Mouse (Mus musculus) liver, embryonic 14.5 days (tissue): ENCODE measurements around the gene Mrps34. TPM values are rescaled to one million over a fixed set of nuclear protein-coding genes. Genes with fewer than 3 reads are reported as not detected.
"Not testable (repeated sequence)": the region's sequence is repeated elsewhere in the genome, so short reads cannot be mapped to it uniquely, and the experiment has no call there.

Experiments used
- ATAC-seq: fragments of 200-750 bp; cut with Nextera tagmentation; 2 replicates; pipeline ENCODE4 v1.8.0; 2017; ENCODE audit warnings: moderate number of reproducible peaks, mild to moderate bottlenecking, moderate library complexity; ENCODE audit not compliant: insufficient read depth
- DNase-seq, 3 experiments: peaks; one replicate each; pipeline ENCODE4 v3.0.0-alpha.2; 2012 to 2013; ENCODE audit warnings: low read depth in 3 of 3, low spot score in 3 of 3
- H3K27ac ChIP-seq: fragments of 300-500 bp; sonication (generic); 2 replicates; pipeline ENCODE4 v1.5.1; 2014; ENCODE audit warnings: moderate library complexity, mild to moderate bottlenecking, control low read depth, inconsistent platforms
- H3K27me3 ChIP-seq: fragments of 300-500 bp; sonication (generic); 2 replicates; pipeline ENCODE4 v1.6.1; 2014; ENCODE audit warnings: mild to moderate bottlenecking, low read length, moderate library complexity; ENCODE audit not compliant: control insufficient read depth, insufficient read depth
- H3K36me3 ChIP-seq: fragments of 300-500 bp; sonication (generic); replicated peaks from 2 replicates; pipeline ENCODE4 v1.6.1; 2014; ENCODE audit warnings: low read depth; ENCODE audit not compliant: control insufficient read depth, insufficient read depth
- H3K4me1 ChIP-seq, 2 experiments: fragments of 200-500 bp in 1 of 2; fragments of 300-500 bp in 1 of 2; sonication (generic) in 1 of 2; replicated peaks; 2 replicates each; pipeline ENCODE4 v1.6.1; 2012 to 2014; ENCODE audit warnings: antibody characterized with exemption in 1 of 2, inconsistent platforms in 1 of 2, low read length in 1 of 2; ENCODE audit not compliant: control insufficient read depth in 2 of 2, insufficient read depth in 2 of 2
- H3K4me2 ChIP-seq: fragments of 300-500 bp; sonication (generic); 2 replicates; pipeline ENCODE4 v1.6.1; 2014; ENCODE audit warnings: low read depth, mild to moderate bottlenecking, control low read depth, moderate library complexity
- H3K4me3 ChIP-seq, 2 experiments: fragments of 200-500 bp in 1 of 2; fragments of 300-500 bp in 1 of 2; sonication (generic) in 1 of 2; 2 replicates each; pipeline ENCODE4 v1.5.1; 2012 to 2014; ENCODE audit warnings: low read depth in 2 of 2, low read length in 2 of 2, mild to moderate bottlenecking in 2 of 2, control low read depth in 1 of 2, inconsistent platforms in 1 of 2, moderate library complexity in 1 of 2; ENCODE audit not compliant: insufficient read depth in 1 of 2
- H3K9ac ChIP-seq: fragments of 300-500 bp; sonication (generic); replicated peaks from 2 replicates; pipeline ENCODE4 v1.6.1; 2014; ENCODE audit warnings: mild to moderate bottlenecking, control low read depth, moderate library complexity
- H3K9me3 ChIP-seq: fragments of 300-500 bp; sonication (generic); 2 replicates; pipeline ENCODE4 v1.6.1; 2016; ENCODE audit warnings: low read length, mixed read lengths; ENCODE audit not compliant: control insufficient read depth
- CTCF ChIP-seq: IDR thresholded peaks from 2 replicates; pipeline ENCODE4 v1.5.1; 2016; ENCODE audit warnings: antibody characterized with exemption, low read depth, control low read depth
- EP300 ChIP-seq: IDR thresholded peaks from 2 replicates; pipeline ENCODE4 v1.6.1; 2016; ENCODE audit warnings: antibody characterized with exemption, low read depth
- WGBS: fragments of 180-500 bp; shearing (Covaris S2); extraction: QIAGEN DNeasy Blood & Tissue Kit; methylation state at CpG from one replicate; pipeline ENCODE4 v1.1.7; 2014; ENCODE audit not compliant: insufficient replicate concordance; 5-methylcytosine and 5-hydroxymethylcytosine counted together
- polyA plus RNA-seq, 2 experiments: library from polyadenylated mRNA; depleted of rRNA in 1 of 2; stranded (reverse) in 1 of 2; unstranded in 1 of 2; fragments of >200 nt; fragmentation: Nextera tagmentation in 1 of 2; extraction: Ambion mirVana in 1 of 2; gene quantifications; 2 replicates each; pipeline versions ENCODE4 v1.2.1 to v1.2.3; 2012 to 2014

Mrps34 gene
- polyA plus RNA-seq, 2 experiments = 43.5 to 49.2 TPM

- TF ChIP-seq CTCF (peak; percentile 82), EP300 (no peak)
- DNase-seq (peak; percentile 88 to 92 (median 89)), ATAC-seq (peak; percentile 97)
- Histone ChIP-seq H3K4me3 (peak within 1 kb of the TSS; percentile 68 to 97), H3K9me3 (no peaks in the 10 kb centered on the region), H3K36me3 (peaks cover 10% of the 10 kb centered on the region), H3K27ac (peak within 1 kb of the TSS; percentile 80), H3K4me2 (peak within 1 kb of the TSS; percentile 95), H3K27me3 (no peaks in the 10 kb centered on the region), H3K4me1 (peaks cover 24 to 25% of the 10 kb centered on the region in 2 experiments), H3K9ac (peak within 1 kb of the TSS; percentile 96)
- WGBS = under 1% methylated on average over 78 of the region's 78 CpGs
These were observed 41.6 kb downstream of the Mrps34 start, which contains the start of gene Mapk8ip3 for GRCm38 (mm10) chr17:24936259-24937237. Gene Mapk8ip3, minus strand, starts transcription at chr17:24936977.

- H3K9me3 ChIP-seq = no peaks in the 10 kb centered on the region
- H3K4me2 ChIP-seq = peak overlapping the region; percentile 95
- TF ChIP-seq EP300 (no peak), CTCF (peak; percentile 34; the same call in 1 of the 2 replicates)
- no peaks in the 10 kb centered on the region for H3K27me3 ChIP-seq
- peak overlapping the region; percentile 96 for H3K9ac ChIP-seq
- ATAC-seq = no peak
- peak overlapping the region; percentile 79 for H3K27ac ChIP-seq
- H3K4me3 ChIP-seq = peak overlapping the region; percentile 68 to 97
- DNase-seq = no peak
- WGBS = 42% methylated on average over 6 of the region's 6 CpGs
- H3K4me1 ChIP-seq = peaks cover 24 to 25% of the 10 kb centered on the region in 2 experiments
- H3K36me3 ChIP-seq = peaks cover 7% of the 10 kb centered on the region
These were observed 42.4 kb downstream of the Mrps34 start for GRCm38 (mm10) chr17:24937266-24937665.

DNA sequence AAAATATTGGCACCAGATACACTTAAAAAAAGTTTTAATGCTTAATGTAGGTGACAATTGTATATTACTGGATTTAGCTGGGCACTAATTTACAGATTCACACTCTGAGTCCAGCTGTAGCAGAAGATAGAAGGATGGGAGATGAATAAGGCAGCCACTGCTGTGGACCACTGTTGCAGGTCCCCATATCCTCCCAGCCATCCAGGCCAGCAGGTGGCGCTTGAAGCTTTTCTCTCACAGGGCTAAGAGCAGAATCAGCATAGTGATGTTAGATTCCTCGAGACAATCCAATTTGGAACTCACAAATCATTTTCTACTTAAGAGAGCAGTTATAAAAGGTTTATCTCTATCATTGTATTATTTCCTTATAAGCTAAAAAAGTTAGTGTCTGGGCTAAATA, 47.5 kb downstream of the Mrps34 start:
- ATAC-seq = 0 out of 2 replicates have a peak, but pooled peaks have one; percentile 48

GRCm38 (mm10) chr17:24943036-24943435, 48.1 kb downstream of the Mrps34 start:
- Histone ChIP-seq H3K36me3 (peaks cover 21% of the 10 kb centered on the region), H3K4me2 (no peak overlapping the region), H3K4me3 (no peak overlapping the region), H3K9me3 (no peaks in the 10 kb centered on the region), H3K4me1 (no peaks in the 10 kb centered on the region), H3K27me3 (no peaks in the 10 kb centered on the region), H3K9ac (no peak overlapping the region), H3K27ac (no peak overlapping the region)
- ATAC-seq (no peak), DNase-seq (no peak)
- TF ChIP-seq EP300 (no peak), CTCF (no peak)
- WGBS = 84% methylated on average over 7 of the region's 7 CpGs

More for the DNA sequence above, 47.5 kb downstream of the Mrps34 start:
- not testable (repeated sequence) for H3K4me1 ChIP-seq, H3K9ac ChIP-seq, DNase-seq, H3K4me2 ChIP-seq, H3K27ac ChIP-seq, H3K4me3 ChIP-seq, H3K9me3 ChIP-seq, H3K27me3 ChIP-seq
- WGBS = 14% methylated on average over 2 of the region's 2 CpGs
- H3K36me3 ChIP-seq = peaks cover 17% of the 10 kb centered on the region
- peak; percentile 83 for TF ChIP-seq CTCF

DNA sequence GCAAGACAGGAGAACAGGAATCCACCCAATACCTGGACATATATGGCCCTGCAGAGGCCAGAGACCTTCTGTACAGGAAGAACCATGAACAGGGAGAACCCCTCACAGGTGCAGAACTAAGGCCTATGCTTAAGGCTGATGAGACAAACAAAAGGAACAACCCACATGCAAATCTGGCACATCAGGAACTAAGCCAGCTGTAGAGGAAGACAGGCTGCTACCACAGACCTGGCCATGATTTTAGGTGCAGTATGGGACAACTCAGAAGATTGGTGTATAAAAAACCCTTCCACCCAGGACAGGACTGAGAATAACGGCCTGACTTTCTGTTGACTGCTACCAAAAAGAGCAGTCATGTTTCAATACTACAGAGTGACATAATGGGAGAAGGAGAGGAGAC, 48.7 kb downstream of the Mrps34 start:
- DNase-seq, H3K4me1 ChIP-seq, H3K4me2 ChIP-seq, H3K4me3 ChIP-seq, H3K27ac ChIP-seq, H3K9ac ChIP-seq, H3K9me3 ChIP-seq, ATAC-seq, H3K27me3 ChIP-seq: not testable (repeated sequence)
- WGBS = 78% methylated on average over 1 of the region's 1 CpGs
- H3K36me3 ChIP-seq = peaks cover 27% of the 10 kb centered on the region

Other genes starting within 250 kb of the Mrps34 start
- gene Slc9a3r2, start 244.8 kb upstream of the Mrps34 start, polyA plus RNA-seq (2012; rRNA removed) = 5.5 and 5.7 TPM in 2 replicates
- 8.1 and 9.9 TPM in 2 replicates for gene Slc9a3r2, start 244.8 kb upstream of the Mrps34 start, polyA plus RNA-seq (2014; fragmentation: Nextera tagmentation; extraction: Ambion mirVana)
- 0.27 TPM in 1 of 2 replicates, not detected in the other for gene Npw, start 236.7 kb upstream of the Mrps34 start, polyA plus RNA-seq (2012; rRNA removed)
- 0.29 TPM in 1 of 2 replicates, not detected in the other for gene Npw, start 236.7 kb upstream of the Mrps34 start, polyA plus RNA-seq (2014; fragmentation: Nextera tagmentation; extraction: Ambion mirVana)
- gene Zfp598, start 225.4 kb upstream of the Mrps34 start, polyA plus RNA-seq (2012; rRNA removed) = 21.3 and 23.8 TPM in 2 replicates
- gene Zfp598, start 225.4 kb upstream of the Mrps34 start, polyA plus RNA-seq (2014; fragmentation: Nextera tagmentation; extraction: Ambion mirVana) = 10.7 and 14.5 TPM in 2 replicates
- gene Syngr3, start 205.2 kb upstream of the Mrps34 start, polyA plus RNA-seq (2012; rRNA removed) = 0.06 and 0.14 TPM in 2 replicates
- 0.08 TPM in 1 of 2 replicates, not detected in the other for gene Syngr3, start 205.2 kb upstream of the Mrps34 start, polyA plus RNA-seq (2014; fragmentation: Nextera tagmentation; extraction: Ambion mirVana)
- gene Gfer, start 199.0 kb upstream of the Mrps34 start, polyA plus RNA-seq (2012; rRNA removed) = 13.9 and 19.5 TPM in 2 replicates
- gene Gfer, start 199.0 kb upstream of the Mrps34 start, polyA plus RNA-seq (2014; fragmentation: Nextera tagmentation; extraction: Ambion mirVana) = 30.2 and 32.3 TPM in 2 replicates
- gene Noxo1, start 198.9 kb upstream of the Mrps34 start, polyA plus RNA-seq (2012; rRNA removed) = 0.87 and 0.97 TPM in 2 replicates
- gene Noxo1, start 198.9 kb upstream of the Mrps34 start, polyA plus RNA-seq (2014; fragmentation: Nextera tagmentation; extraction: Ambion mirVana) = 0.25 and 0.30 TPM in 2 replicates
- gene Tbl3, start 187.5 kb upstream of the Mrps34 start, polyA plus RNA-seq (2012; rRNA removed) = 20.5 and 26.8 TPM in 2 replicates
- 31.3 and 33.4 TPM in 2 replicates for gene Tbl3, start 187.5 kb upstream of the Mrps34 start, polyA plus RNA-seq (2014; fragmentation: Nextera tagmentation; extraction: Ambion mirVana)
- 0.11 and 0.29 TPM in 2 replicates for gene Rnf151, start 177.1 kb upstream of the Mrps34 start, polyA plus RNA-seq (2012; rRNA removed)
- not detected in 2 replicates for gene Rnf151, start 177.1 kb upstream of the Mrps34 start, polyA plus RNA-seq (2014; fragmentation: Nextera tagmentation; extraction: Ambion mirVana)
- 2,096 and 2,246 TPM in 2 replicates for gene Rps2, start 177.0 kb upstream of the Mrps34 start, polyA plus RNA-seq (2012; rRNA removed)
- gene Rps2, start 177.0 kb upstream of the Mrps34 start, polyA plus RNA-seq (2014; fragmentation: Nextera tagmentation; extraction: Ambion mirVana) = 1,219 and 1,250 TPM in 2 replicates
- gene Ndufb10, start 170.6 kb upstream of the Mrps34 start, polyA plus RNA-seq (2012; rRNA removed) = 84.0 and 162 TPM in 2 replicates
- gene Ndufb10, start 170.6 kb upstream of the Mrps34 start, polyA plus RNA-seq (2014; fragmentation: Nextera tagmentation; extraction: Ambion mirVana) = 207 and 216 TPM in 2 replicates
- gene Rpl3l, start 167.3 kb upstream of the Mrps34 start, polyA plus RNA-seq (2012; rRNA removed) = 0.03 TPM in 1 of 2 replicates, not detected in the other
- gene Rpl3l, start 167.3 kb upstream of the Mrps34 start, polyA plus RNA-seq (2014; fragmentation: Nextera tagmentation; extraction: Ambion mirVana) = not detected in 2 replicates
- gene Msrb1, start 158.5 kb upstream of the Mrps34 start, polyA plus RNA-seq (2012; rRNA removed) = 18.3 and 25.4 TPM in 2 replicates
- 28.8 and 28.9 TPM in 2 replicates for gene Msrb1, start 158.5 kb upstream of the Mrps34 start, polyA plus RNA-seq (2014; fragmentation: Nextera tagmentation; extraction: Ambion mirVana)
- 0.03 and 0.06 TPM in 2 replicates for gene Hs3st6, start 142.1 kb upstream of the Mrps34 start, polyA plus RNA-seq (2012; rRNA removed)
- gene Hs3st6, start 142.1 kb upstream of the Mrps34 start, polyA plus RNA-seq (2014; fragmentation: Nextera tagmentation; extraction: Ambion mirVana) = not detected in 2 replicates
- 0.50 and 0.65 TPM in 2 replicates for gene Meiob, start 90.8 kb upstream of the Mrps34 start, polyA plus RNA-seq (2012; rRNA removed)
- 0.90 and 1.2 TPM in 2 replicates for gene Meiob, start 90.8 kb upstream of the Mrps34 start, polyA plus RNA-seq (2014; fragmentation: Nextera tagmentation; extraction: Ambion mirVana)
- 49.8 and 65.9 TPM in 2 replicates for gene Hagh, start 55.0 kb upstream of the Mrps34 start, polyA plus RNA-seq (2012; rRNA removed)
- 109 and 120 TPM in 2 replicates for gene Hagh, start 55.0 kb upstream of the Mrps34 start, polyA plus RNA-seq (2014; fragmentation: Nextera tagmentation; extraction: Ambion mirVana)
- gene Fahd1, start 44.8 kb upstream of the Mrps34 start, polyA plus RNA-seq (2012; rRNA removed) = 18.6 and 24.0 TPM in 2 replicates
- gene Fahd1, start 44.8 kb upstream of the Mrps34 start, polyA plus RNA-seq (2014; fragmentation: Nextera tagmentation; extraction: Ambion mirVana) = 37.2 and 40.1 TPM in 2 replicates
- 3.4 and 4.3 TPM in 2 replicates for gene Igfals, start 29.1 kb upstream of the Mrps34 start, polyA plus RNA-seq (2012; rRNA removed)
- 4.7 and 6.3 TPM in 2 replicates for gene Igfals, start 29.1 kb upstream of the Mrps34 start, polyA plus RNA-seq (2014; fragmentation: Nextera tagmentation; extraction: Ambion mirVana)
- gene Nubp2, start 8.8 kb upstream of the Mrps34 start, polyA plus RNA-seq (2012; rRNA removed) = 30.8 and 33.1 TPM in 2 replicates
- gene Nubp2, start 8.8 kb upstream of the Mrps34 start, polyA plus RNA-seq (2014; fragmentation: Nextera tagmentation; extraction: Ambion mirVana) = 76.7 and 80.1 TPM in 2 replicates
- gene Spsb3, start 8.5 kb upstream of the Mrps34 start, polyA plus RNA-seq (2012; rRNA removed) = 26.3 and 28.4 TPM in 2 replicates
- 37.5 and 40.2 TPM in 2 replicates for gene Spsb3, start 8.5 kb upstream of the Mrps34 start, polyA plus RNA-seq (2014; fragmentation: Nextera tagmentation; extraction: Ambion mirVana)
- 7.6 and 9.4 TPM in 2 replicates for gene Eme2, start within 50 bp of the Mrps34 start, polyA plus RNA-seq (2012; rRNA removed)
- 7.4 and 8.5 TPM in 2 replicates for gene Eme2, start within 50 bp of the Mrps34 start, polyA plus RNA-seq (2014; fragmentation: Nextera tagmentation; extraction: Ambion mirVana)
- 55.7 and 65.6 TPM in 2 replicates for gene Nme3, start 1.4 kb downstream of the Mrps34 start, polyA plus RNA-seq (2012; rRNA removed)
- 79.2 and 83.7 TPM in 2 replicates for gene Nme3, start 1.4 kb downstream of the Mrps34 start, polyA plus RNA-seq (2014; fragmentation: Nextera tagmentation; extraction: Ambion mirVana)
- gene Mapk8ip3, start 41.9 kb downstream of the Mrps34 start, polyA plus RNA-seq (2012; rRNA removed) = 30.6 and 34.3 TPM in 2 replicates
- 7.2 and 8.0 TPM in 2 replicates for gene Mapk8ip3, start 41.9 kb downstream of the Mrps34 start, polyA plus RNA-seq (2014; fragmentation: Nextera tagmentation; extraction: Ambion mirVana)
- gene Jpt2, start 65.6 kb downstream of the Mrps34 start, polyA plus RNA-seq (2012; rRNA removed) = 18.9 and 24.3 TPM in 2 replicates
- gene Jpt2, start 65.6 kb downstream of the Mrps34 start, polyA plus RNA-seq (2014; fragmentation: Nextera tagmentation; extraction: Ambion mirVana) = 31.6 and 34.3 TPM in 2 replicates
- gene Cramp1l, start 120.7 kb downstream of the Mrps34 start, polyA plus RNA-seq (2012; rRNA removed) = 7.8 and 7.9 TPM in 2 replicates
- gene Cramp1l, start 120.7 kb downstream of the Mrps34 start, polyA plus RNA-seq (2014; fragmentation: Nextera tagmentation; extraction: Ambion mirVana) = 3.2 and 3.9 TPM in 2 replicates
- gene Ift140, start 121.0 kb downstream of the Mrps34 start, polyA plus RNA-seq (2012; rRNA removed) = 51.8 and 61.2 TPM in 2 replicates
- gene Ift140, start 121.0 kb downstream of the Mrps34 start, polyA plus RNA-seq (2014; fragmentation: Nextera tagmentation; extraction: Ambion mirVana) = 115 and 124 TPM in 2 replicates
- gene Tmem204, start 188.5 kb downstream of the Mrps34 start, polyA plus RNA-seq (2012; rRNA removed) = 3.0 and 3.1 TPM in 2 replicates
- 4.3 TPM in 2 replicates for gene Tmem204, start 188.5 kb downstream of the Mrps34 start, polyA plus RNA-seq (2014; fragmentation: Nextera tagmentation; extraction: Ambion mirVana)
- 8.0 and 8.7 TPM in 2 replicates for gene Telo2, start 220.9 kb downstream of the Mrps34 start, polyA plus RNA-seq (2012; rRNA removed)
- gene Telo2, start 220.9 kb downstream of the Mrps34 start, polyA plus RNA-seq (2014; fragmentation: Nextera tagmentation; extraction: Ambion mirVana) = 11.0 and 12.1 TPM in 2 replicates
- not detected in 2 replicates for gene Ptx4, start 225.6 kb downstream of the Mrps34 start, polyA plus RNA-seq (2012; rRNA removed)
- gene Ptx4, start 225.6 kb downstream of the Mrps34 start, polyA plus RNA-seq (2014; fragmentation: Nextera tagmentation; extraction: Ambion mirVana) = not detected in 2 replicates
- 7.1 and 7.9 TPM in 2 replicates for gene Clcn7, start 238.3 kb downstream of the Mrps34 start, polyA plus RNA-seq (2012; rRNA removed)
- 8.7 and 8.8 TPM in 2 replicates for gene Clcn7, start 238.3 kb downstream of the Mrps34 start, polyA plus RNA-seq (2014; fragmentation: Nextera tagmentation; extraction: Ambion mirVana)